Mouse (Mus musculus) skeletal muscle tissue, postnatal 0 days (tissue): ENCODE measurements around the gene Vmn1r177. TPM values are rescaled to one million over a fixed set of nuclear protein-coding genes. Genes with fewer than 3 reads are reported as not detected.

Experiments
- polyA plus RNA-seq: library from polyadenylated mRNA; unstranded; fragments of >200 nt; fragmentation: Nextera tagmentation; extraction: Ambion mirVana; gene quantifications from 2 replicates; pipeline ENCODE4 v1.2.1, GENCODE M21; 2015

Vmn1r177 gene
- polyA plus RNA-seq, result not detected in 2 replicates

DNA sequence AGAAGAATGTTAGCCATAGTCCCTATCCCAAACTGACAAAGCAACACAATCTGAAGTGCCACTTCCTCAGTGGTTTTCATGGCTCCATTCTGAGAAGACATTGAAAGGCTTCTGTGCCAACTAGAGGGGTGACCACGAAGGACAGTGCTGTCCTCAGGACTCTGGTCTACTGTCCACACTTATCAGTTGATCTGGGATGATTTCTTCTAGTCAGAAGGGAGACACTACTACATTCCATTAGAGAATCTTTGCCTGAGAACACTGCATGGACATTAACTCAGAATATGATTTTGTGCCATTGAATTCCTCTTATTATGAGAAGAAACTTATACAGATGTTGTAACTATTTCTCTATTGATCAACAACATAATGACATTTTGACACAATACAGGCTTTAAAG, at the start of gene Vmn1r177:
Gene Vmn1r177, minus strand, starts transcription at position 101 of the 400 bp plus-strand sequence.

DNA sequence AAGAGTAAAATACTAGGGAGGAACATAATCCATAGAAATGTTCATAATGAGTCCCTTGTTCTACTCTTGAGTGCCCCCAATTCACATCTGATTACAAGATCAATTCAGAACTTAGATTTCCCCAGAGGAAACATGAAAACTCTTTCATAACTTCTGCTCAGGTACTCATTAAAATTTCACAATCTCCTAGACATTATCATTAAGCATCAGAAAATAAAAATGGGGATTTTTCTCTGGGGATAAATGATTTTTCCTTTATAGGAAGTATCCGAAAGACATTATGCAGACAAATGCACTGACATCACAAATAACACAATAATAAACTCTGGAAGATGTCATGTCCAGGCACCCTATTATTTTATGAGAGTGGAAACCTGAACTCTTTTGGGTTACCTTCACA, 25.5 kb upstream of the Vmn1r177 start, which contains the start of gene Vmn1r178:
Gene Vmn1r178, plus strand, starts transcription at position 301 of the 400 bp plus-strand sequence.

DNA sequence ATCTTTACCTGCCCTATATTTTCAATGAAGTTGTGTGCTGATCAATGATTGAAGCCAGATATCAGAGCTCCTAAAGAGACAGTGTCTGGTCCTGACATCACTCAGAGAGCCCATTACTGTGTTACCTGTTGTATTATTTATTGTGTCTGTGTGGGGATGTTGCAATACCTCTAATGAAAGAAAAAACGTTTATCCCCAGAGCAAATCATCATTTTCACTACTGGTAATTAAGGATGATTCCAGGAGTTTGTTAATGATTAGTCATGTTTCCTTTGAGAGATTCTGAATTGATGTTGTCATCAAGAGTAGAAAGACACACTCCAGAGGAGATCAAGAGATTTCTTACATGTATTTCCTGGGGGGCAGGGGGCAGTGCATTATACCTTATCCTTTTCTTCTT, 29.0 kb downstream of the Vmn1r177 start, which contains the start of gene Vmn1r176:
Gene Vmn1r176, minus strand, starts transcription at position 101 of the 400 bp plus-strand sequence.

Other genes starting within 250 kb of the Vmn1r177 start
- not detected in 2 replicates for gene Vmn1r171, start 235.7 kb downstream of the Vmn1r177 start, polyA plus RNA-seq
- gene Vmn1r172, start 208.1 kb downstream of the Vmn1r177 start, polyA plus RNA-seq, result not detected in 2 replicates
- not detected in 2 replicates for gene Vmn1r173, start 165.7 kb downstream of the Vmn1r177 start, polyA plus RNA-seq
- gene Vmn1r174, start 114.2 kb downstream of the Vmn1r177 start, polyA plus RNA-seq, result not detected in 2 replicates
- gene Vmn1r175, start 55.8 kb downstream of the Vmn1r177 start, polyA plus RNA-seq, result not detected in 2 replicates
- not detected in 2 replicates for gene Vmn1r176, start 29.1 kb downstream of the Vmn1r177 start, polyA plus RNA-seq
- not detected in 2 replicates for gene Vmn1r178, start 25.6 kb upstream of the Vmn1r177 start, polyA plus RNA-seq
- gene Vmn1r179, start 60.5 kb upstream of the Vmn1r177 start, polyA plus RNA-seq, result not detected in 2 replicates
- gene Vmn1r180, start 84.2 kb upstream of the Vmn1r177 start, polyA plus RNA-seq, result not detected in 2 replicates
- not detected in 2 replicates for gene Vmn1r181, start 108.2 kb upstream of the Vmn1r177 start, polyA plus RNA-seq
- not detected in 2 replicates for gene V1rd19, start 135.2 kb upstream of the Vmn1r177 start, polyA plus RNA-seq
- not detected in 2 replicates for gene Vmn1r183, start 186.8 kb upstream of the Vmn1r177 start, polyA plus RNA-seq
- 4.3 and 5.5 TPM in 2 replicates for gene Zfp180, start 215.5 kb upstream of the Vmn1r177 start, polyA plus RNA-seq
- 3.9 and 4.4 TPM in 2 replicates for gene Zfp112, start 245.9 kb upstream of the Vmn1r177 start, polyA plus RNA-seq